Mouse (Mus musculus) pancreas, adult 10 weeks (tissue): ENCODE measurements around the gene Vmn2r87. TPM values are rescaled to one million over a fixed set of nuclear protein-coding genes. Genes with fewer than 3 reads are reported as not detected.

Experiments
- polyA plus RNA-seq: library from polyadenylated mRNA; stranded (reverse); fragments of 350-450 nt; fragmentation: Illumina TruSeq; extraction: RNeasy Lipid Tissue Mini Kit (QIAGEN cat#74804); gene quantifications from one replicate; pipeline ENCODE4 v1.2.3, GENCODE M21; 2015; ENCODE audit warnings: low read depth, low replicate concordance; ENCODE audit not compliant: insufficient read depth

The Vmn2r87 gene
- not detected for polyA plus RNA-seq

DNA sequence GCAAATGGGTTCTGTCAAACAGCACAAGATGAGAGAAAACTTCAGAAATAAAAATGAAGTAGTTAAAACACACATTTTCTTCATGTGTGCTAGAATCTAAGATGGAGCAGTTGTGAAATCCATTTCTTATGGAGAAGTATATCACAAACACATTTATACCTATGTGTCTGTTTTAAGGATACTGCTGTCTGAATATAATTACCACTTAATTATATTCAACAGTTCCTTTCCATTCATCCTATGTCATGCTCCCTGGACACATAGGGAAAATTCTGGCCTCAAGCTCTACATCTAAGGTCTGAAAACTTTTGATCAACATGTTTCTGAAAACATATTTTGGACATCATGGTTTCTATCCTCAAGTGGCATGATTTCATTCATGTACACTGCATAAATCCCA is at the start of gene Vmn2r87:
Gene Vmn2r87, minus strand, starts transcription at position 101 of the 400 bp plus-strand sequence.

DNA sequence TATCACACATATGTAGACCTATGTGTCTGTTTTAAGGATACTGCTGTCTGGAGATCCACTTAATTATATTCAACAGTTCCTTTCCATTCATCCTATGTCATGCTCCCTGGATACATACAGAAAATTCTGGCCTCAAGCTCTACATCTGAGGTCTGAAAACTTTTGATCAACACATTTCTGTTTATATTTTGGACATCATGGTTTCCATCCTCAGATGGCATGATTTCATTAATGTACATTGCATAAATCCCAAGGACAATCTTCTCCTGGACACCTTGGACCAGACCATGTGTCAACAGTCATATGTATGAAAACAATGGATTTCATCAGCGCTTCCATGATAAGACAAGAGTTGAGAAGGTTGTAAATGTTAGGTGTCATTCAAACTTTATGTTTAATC is 41.2 kb downstream of the Vmn2r87 start, which contains the start of gene Vmn2r86:
Gene Vmn2r86, minus strand, starts transcription at position 101 of the 400 bp plus-strand sequence.

DNA sequence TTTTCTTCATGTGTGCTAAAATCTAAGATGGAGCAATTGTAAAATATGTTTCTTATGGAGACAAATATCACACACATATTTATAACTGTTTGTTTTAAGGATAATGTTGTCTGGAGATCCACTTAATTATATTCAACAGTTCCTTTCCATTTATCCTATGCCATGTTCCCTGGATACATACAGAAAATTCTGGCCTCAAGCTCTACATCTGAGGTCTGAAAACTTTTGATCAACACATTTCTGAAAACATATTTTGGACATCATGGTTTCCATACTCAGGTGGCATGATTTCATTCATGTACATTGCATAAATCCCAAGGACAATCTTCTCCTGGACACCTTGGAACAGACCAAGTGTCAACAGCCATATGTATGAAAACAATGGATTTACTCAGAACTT is 67.6 kb downstream of the Vmn2r87 start, which contains the start of gene Vmn2r85:
Gene Vmn2r85, minus strand, starts transcription at position 101 of the 400 bp plus-strand sequence.

Other genes with a start within 250 kb of the Vmn2r87 start
- gene Neurod4, start 217.2 kb downstream of the Vmn2r87 start, polyA plus RNA-seq = not detected
- not detected for gene Tespa1, start 174.5 kb downstream of the Vmn2r87 start, polyA plus RNA-seq
- gene Vmn2r84, start 103.1 kb downstream of the Vmn2r87 start, polyA plus RNA-seq = not detected
- gene Vmn2r85, start 67.7 kb downstream of the Vmn2r87 start, polyA plus RNA-seq = not detected
- not detected for gene Vmn2r86, start 41.3 kb downstream of the Vmn2r87 start, polyA plus RNA-seq